Mouse (Mus musculus): Measurements from ENCODE around the gene Kremen1. TPM values are rescaled to one million over a fixed set of nuclear protein-coding genes. Genes with fewer than 3 reads are reported as not detected.

Gene Kremen1
- total RNA-seq, 2 experiments from 2014 or later, result 14.7 to 14.8 TPM

DNA sequence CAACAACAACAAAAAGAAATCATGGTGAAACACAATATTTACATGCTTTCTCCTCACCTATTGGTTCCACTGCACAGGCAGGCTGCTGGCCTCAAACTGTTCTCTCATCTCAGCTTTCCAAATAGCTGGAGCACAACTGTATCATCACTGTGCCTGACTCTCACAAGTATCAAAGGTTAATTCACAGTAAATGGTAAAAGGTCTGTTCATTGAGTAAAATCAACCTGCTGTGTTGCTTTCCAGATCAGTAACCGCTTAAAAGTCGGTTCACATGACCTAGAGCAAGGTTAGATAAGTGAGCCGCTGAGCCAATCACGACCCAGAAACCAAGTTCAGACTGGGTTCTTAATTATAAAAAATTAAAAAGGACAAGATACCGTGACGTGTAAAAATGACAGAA is 3.3 kb downstream of the Kremen1 start:
- TF ChIP-seq CTCF (conservative IDR thresholded peaks at IDR 0.05), result no peak
- H3K4me3 ChIP-seq, result no peak overlapping the region
- no peak overlapping the region for H3K27ac ChIP-seq
- DNase-seq (ENCODE audit: low spot score in 2 of 2), result no peak

DNA sequence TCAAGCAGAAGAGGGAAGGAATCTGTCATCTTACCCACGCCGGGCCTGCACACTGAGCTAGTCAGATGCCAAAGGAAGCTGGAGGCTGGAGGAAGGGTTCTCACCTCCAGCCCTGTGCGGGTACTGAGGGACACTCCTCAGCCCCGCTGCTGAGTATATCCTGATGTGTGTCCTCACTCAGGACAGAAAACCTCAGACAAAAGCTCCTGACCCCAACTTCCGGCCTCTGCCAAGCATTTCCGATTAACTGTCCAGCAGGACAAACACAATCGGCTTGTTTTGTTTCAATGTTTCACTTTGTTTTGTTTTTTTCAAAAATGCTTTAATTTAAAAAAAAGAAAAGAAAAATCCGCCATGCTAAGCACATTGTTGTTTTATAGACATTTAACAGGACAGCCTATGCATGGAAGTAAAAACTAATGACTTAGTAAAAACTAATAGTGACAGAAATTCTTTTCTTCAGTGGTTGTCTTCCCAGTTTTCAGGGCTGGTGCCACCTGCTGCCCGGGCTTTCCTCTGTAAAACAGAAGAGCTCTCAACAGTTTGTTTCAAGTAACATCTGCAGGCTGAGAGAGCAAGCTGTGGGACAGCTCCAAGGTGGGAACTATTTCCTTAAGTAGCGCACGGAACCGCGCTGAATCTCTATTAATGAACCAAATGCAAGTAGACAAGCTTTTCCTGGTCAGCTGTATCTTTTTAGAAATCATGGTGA is 4.1 kb downstream of the Kremen1 start:
- H3K4me3 ChIP-seq, result no peak overlapping the region
- peak; percentile 53 for TF ChIP-seq CTCF (conservative IDR thresholded peaks at IDR 0.05)
- H3K27ac ChIP-seq, result no peak overlapping the region
- DNase-seq (ENCODE audit: low spot score in 2 of 2), result no peak

DNA sequence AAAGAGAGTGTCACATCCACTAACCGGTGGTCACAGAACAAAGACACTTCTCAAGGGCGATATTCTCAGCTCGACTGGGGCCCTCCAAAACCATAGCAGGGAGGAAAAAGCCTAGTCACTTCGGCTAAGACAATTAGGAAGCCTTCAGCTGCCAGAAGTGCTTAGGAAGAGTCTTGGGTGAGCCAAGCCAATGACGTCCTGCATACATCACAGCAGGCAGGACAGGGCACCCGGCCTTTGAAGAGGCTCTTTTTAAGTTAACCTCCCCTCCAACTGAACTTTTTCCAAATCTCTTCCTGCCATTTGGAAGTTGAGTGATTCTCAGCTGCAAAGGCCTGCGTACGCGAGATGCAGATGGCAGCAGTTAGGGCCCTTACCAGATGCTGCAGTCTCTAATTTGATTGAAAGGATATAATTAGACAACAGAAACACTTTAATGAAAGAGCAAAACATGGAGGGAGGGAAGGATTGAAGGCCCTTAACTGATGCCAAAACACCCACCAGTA is 5.8 kb downstream of the Kremen1 start:
- Histone ChIP-seq H3K4me3 (no peak overlapping the region), H3K27ac (peak overlapping the region; percentile 72)
- TF ChIP-seq CTCF (conservative IDR thresholded peaks at IDR 0.05), result no peak
- DNase-seq (ENCODE audit: low spot score in 2 of 2), result no peak

DNA sequence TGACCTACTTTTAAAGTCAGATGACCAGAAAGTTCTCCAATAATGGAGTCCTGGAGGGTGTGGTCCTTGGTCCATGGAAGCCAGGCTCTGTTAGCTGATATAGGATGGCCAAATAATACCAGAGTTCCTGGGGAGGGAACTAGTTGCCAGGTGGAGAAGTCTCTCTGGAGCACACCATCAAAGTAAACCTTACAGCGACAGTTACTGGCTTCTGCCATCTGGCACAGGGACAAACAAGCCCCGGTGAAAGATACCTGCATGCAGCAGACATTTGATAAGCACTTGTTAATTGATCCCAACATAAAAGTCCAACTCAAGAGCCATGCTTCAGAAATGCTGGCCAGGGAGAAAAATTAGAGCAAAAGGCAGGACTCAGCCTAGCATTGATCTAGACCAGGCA is 7.3 kb downstream of the Kremen1 start:
- DNase-seq (ENCODE audit: low spot score in 2 of 2), result no peak
- Histone ChIP-seq H3K27ac (no peak overlapping the region), H3K4me3 (no peak overlapping the region)
- no peak for TF ChIP-seq CTCF (conservative IDR thresholded peaks at IDR 0.05)

DNA sequence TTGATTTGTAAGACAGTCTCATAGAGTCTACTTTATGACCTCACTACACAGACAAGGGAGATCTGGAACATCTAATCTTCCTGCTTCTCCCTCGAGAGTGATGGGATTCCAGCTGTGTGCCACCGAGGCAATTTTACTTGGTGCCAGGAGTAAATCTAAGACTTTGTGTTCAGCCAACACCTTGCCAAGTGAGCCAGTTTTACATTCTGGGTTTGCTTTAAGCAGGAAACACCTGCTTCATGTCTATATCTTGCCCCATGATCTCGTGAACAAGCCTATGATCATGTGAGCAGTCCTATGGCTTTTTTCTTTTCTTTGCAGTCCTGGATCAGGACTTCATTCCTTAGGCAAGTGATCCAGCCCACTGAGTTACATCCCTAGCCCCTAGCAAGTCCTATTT is 7.8 kb downstream of the Kremen1 start:
- no peak for TF ChIP-seq CTCF (conservative IDR thresholded peaks at IDR 0.05)
- H3K27ac ChIP-seq, result no peak overlapping the region
- H3K4me3 ChIP-seq, result no peak overlapping the region
- no peak for DNase-seq (ENCODE audit: low spot score in 2 of 2)

DNA sequence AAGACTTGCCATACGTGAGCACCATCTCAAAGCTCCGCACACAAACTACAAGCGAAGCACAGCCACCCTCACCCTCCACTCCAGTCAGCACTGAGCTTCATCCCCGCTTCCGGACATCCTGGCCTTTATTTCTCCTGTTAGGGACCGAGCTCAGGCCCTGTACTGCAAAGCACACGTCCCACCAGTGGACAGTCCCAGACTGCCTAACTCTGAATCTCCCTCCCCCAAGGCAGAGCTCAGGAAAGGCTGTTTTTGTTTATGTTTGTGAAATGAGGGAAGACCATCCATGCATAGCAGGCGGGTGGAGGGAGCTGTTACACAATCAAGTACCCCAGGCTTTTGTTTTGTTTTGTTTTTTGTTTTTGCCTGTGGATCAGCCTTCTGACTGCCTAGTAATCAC is 8.6 kb downstream of the Kremen1 start:
- no peak overlapping the region for H3K27ac ChIP-seq
- no peak for DNase-seq (ENCODE audit: low spot score in 2 of 2)
- TF ChIP-seq CTCF (conservative IDR thresholded peaks at IDR 0.05), result no peak

DNA sequence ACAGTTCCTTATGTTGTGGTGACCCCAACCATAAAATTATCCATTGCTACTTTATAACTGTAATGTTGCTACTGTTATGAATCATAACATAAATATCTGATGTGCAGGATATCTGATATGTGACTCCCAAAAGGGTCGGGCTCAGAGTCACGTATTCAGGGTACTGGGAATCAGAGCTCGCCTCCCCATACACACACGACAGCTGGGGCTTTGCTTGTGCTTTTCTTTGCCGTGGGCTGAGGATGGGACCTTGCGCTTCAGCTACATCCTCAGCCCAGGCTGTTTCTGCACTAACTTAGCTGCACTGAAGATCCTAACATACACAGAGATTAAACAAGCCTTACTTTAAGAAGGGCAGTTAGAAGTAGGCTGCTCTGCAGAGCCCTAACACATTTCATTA is 10.2 kb downstream of the Kremen1 start:
- no peak for TF ChIP-seq CTCF (conservative IDR thresholded peaks at IDR 0.05)
- no peak for DNase-seq (ENCODE audit: low spot score in 2 of 2)
- Histone ChIP-seq H3K4me3 (no peak overlapping the region), H3K27ac (no peak overlapping the region)

More for the DNA sequence above, 8.6 kb downstream of the Kremen1 start:
- H3K4me3 ChIP-seq, result no peak overlapping the region

DNA sequence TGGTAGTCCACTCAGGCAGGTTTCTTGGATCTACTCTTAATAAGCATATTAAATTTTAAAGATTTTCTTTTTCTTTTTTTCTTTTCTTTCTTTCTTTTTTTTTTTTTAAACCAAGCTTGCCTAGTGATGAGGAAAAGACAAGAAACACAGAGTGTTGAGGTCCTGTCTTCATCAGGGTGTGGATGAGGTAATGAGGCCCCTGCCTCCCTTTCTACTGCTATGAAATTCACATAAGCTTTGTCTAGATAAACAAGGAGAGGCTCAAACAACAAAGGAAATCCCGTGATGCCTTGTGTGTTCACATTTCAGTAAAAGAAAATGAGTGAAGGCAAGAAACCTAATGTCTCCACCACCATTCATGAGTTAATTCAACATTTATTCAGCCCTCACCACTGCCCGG is 13.2 kb downstream of the Kremen1 start:
- H3K4me3 ChIP-seq, result no peak overlapping the region
- DNase-seq (ENCODE audit: low spot score in 2 of 2), result no peak
- TF ChIP-seq CTCF (conservative IDR thresholded peaks at IDR 0.05), result no peak
- no peak overlapping the region for H3K27ac ChIP-seq

DNA sequence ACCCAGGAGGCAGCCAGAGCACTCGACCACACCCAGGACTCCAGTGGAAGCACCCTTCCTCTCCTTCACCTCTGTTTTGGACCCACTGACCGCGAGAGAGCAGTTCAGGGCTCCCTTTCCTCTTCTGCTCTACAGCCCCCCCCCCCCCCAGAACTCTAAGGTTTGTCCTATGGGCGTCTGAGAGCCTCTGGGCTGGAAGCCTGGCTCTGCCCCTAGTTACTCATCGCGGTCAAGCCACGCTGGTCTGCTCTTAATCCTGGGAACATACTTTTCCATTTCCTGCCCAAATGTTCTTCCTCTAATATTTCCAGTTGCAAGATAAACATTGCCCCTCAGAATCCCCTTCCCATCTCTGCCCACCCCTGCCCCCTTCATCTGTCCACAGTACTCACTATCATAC is 15.9 kb downstream of the Kremen1 start:
- Histone ChIP-seq H3K27ac (0 out of 2 replicates have a peak overlapping the region, but pooled peaks have one; percentile 84), H3K4me3 (no peak overlapping the region)
- no peak for TF ChIP-seq CTCF (conservative IDR thresholded peaks at IDR 0.05)
- DNase-seq (ENCODE audit: low spot score in 2 of 2), result no peak

GRCm38 (mm10) chr11:5244749-5245130 is 16.6 kb downstream of the Kremen1 start:
- Histone ChIP-seq H3K4me3 (peak overlapping the region; percentile 21; the same call in 1 of the 2 replicates), H3K27ac (peak overlapping the region; percentile 84)
- TF ChIP-seq CTCF (conservative IDR thresholded peaks at IDR 0.05), result no peak
- DNase-seq (ENCODE audit: low spot score in 2 of 2), result no peak

- Histone ChIP-seq H3K4me3 (peak overlapping the region; percentile 21), H3K27ac (peak overlapping the region; percentile 84)
- peak; percentile 38 to 69 for DNase-seq (ENCODE audit: low spot score in 2 of 2)
- TF ChIP-seq CTCF (conservative IDR thresholded peaks at IDR 0.05), result 0 out of 2 replicates have a peak, but pooled peaks have one; percentile 13
Measured at GRCm38 (mm10) chr11:5243812-5244748, 17.3 kb downstream of the Kremen1 start.

DNA sequence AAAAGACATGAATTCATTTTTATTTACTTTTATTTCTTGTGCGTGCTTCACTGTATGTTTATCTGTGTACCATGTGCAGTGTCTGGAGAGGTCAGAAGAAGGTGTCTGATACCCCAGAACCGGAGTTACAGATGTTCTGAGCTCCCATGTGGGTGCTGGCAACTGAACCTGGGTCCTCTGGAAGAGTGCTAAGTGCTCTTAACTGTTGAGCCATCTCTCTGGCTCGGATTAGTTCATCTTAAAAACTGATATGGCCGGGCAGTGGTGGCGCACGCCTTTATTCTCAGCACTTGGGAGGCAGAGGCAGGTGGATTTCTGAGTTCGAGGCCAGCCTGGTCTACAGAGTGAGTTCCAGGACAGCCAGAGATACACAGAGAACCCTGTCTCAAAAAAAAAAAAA is 18.1 kb downstream of the Kremen1 start:
- H3K4me3 ChIP-seq, result no peak overlapping the region
- no peak for TF ChIP-seq CTCF (conservative IDR thresholded peaks at IDR 0.05)
- DNase-seq (ENCODE audit: low spot score in 2 of 2), result no peak
- H3K27ac ChIP-seq, result peak overlapping the region; percentile 84

DNA sequence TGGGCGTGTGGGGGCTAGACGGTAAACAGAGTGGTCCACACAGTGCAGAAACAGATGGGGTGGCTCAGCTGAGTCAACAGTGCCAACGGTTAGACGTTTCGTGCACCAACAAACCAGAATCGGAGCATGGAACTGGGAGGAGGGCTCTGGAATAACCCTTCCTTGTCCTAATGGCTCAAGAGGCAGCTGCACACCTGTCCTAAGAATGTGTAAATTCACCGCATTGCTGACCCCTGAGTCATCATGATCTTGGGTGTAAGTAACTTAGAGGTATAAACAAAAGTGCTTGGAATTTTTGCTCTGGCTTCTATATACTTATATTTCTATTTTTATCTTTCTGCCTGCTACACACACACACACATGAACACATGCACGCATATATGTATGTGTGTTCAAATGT is 19.2 kb downstream of the Kremen1 start:
- Histone ChIP-seq H3K4me3 (no peak overlapping the region), H3K27ac (no peak overlapping the region)
- no peak for DNase-seq (ENCODE audit: low spot score in 2 of 2)
- no peak for TF ChIP-seq CTCF (conservative IDR thresholded peaks at IDR 0.05)
